Mouse (Mus musculus) testis, adult 2 months (tissue): ENCODE results near the gene Ppp1r15a.

Source experiments
- CTCF ChIP-seq: fragments of 200-500 bp; IDR thresholded peaks from 2 replicates; pipeline ENCODE4 v1.5.1; 2012; ENCODE audit warnings: low read depth, mild to moderate bottlenecking, inconsistent platforms, low read length, moderate library complexity; ENCODE audit not compliant: control insufficient read depth, insufficient read depth, insufficient replicate concordance
- POLR2A ChIP-seq: fragments of 200-500 bp; IDR thresholded peaks from 2 replicates; pipeline ENCODE4 v1.6.1; 2012; ENCODE audit warnings: low read depth, mild to moderate bottlenecking, inconsistent platforms, low read length, moderate library complexity; ENCODE audit not compliant: control insufficient read depth

DNA sequence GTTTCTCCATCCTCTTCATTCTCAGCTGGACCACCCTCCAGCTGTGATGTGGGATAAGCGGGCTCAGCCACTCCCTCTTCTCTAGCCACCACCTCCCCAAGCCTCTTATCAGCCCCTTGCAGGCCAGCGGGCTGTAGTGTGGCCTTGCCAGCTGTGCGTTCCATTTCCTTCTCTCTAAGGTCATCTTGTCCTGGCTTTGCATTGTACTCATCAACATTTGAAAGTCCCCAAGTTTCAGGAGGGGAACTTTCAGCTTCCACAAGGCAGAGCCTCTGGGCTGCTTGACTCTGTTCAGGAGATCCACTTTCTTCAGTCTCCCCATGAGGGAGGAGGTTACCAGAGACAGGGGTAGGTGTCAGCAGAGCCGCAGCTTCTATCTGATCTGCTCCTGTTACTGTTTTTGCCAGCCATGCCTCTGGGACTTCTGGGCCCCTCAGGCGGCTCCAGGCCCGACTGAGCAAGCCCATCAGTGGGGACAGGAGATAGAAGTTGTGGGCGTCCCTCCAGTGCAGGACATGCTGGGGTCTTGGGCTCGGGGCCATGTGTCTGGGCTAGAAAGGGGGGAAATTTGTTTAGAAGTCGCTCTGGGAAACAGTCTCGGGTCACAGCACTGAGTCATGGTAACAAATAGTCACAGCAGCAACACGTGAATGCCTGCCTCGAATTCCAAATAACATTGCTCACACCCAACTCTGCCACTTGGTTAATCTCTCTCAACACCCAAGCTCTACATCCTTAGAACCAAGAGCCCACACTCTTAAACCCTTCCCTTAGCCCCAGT is 1.0 kb downstream of the Ppp1r15a start:
- no peak for TF ChIP-seq CTCF
- TF ChIP-seq POLR2A = no peak
